Mouse (Mus musculus) hindbrain, embryonic 13.5 days (tissue): Measurements from ENCODE around the gene Gm49673. TPM values are rescaled to one million over a fixed set of nuclear protein-coding genes. Genes with fewer than 3 reads are reported as not detected.
"Not testable (repeated sequence)": the region's sequence is repeated elsewhere in the genome, so short reads cannot be mapped to it uniquely, and the experiment has no call there.

Experiments
- ATAC-seq: fragments of 200-750 bp; cut with Nextera tagmentation; 2 replicates; pipeline ENCODE4 v1.8.0; 2017; ENCODE audit warnings: moderate TSS enrichment; ENCODE audit not compliant: low FRiP score
- H3K27ac ChIP-seq: fragments of 300-500 bp; sonication (generic); 2 replicates; pipeline ENCODE4 v1.5.1; 2015; ENCODE audit warnings: inconsistent platforms, mild to moderate bottlenecking, moderate library complexity
- H3K27me3 ChIP-seq: fragments of 300-500 bp; sonication (generic); 2 replicates; pipeline ENCODE4 v1.6.1; 2015; ENCODE audit warnings: mild to moderate bottlenecking, inconsistent platforms
- H3K36me3 ChIP-seq: fragments of 300-500 bp; sonication (generic); 2 replicates; pipeline ENCODE4 v1.6.1; 2015; ENCODE audit warnings: mild to moderate bottlenecking, inconsistent platforms
- H3K4me1 ChIP-seq: fragments of 300-500 bp; sonication (generic); replicated peaks from 2 replicates; pipeline ENCODE4 v1.6.1; 2015; ENCODE audit warnings: inconsistent platforms
- H3K4me2 ChIP-seq: fragments of 300-500 bp; sonication (generic); 2 replicates; pipeline ENCODE4 v1.6.1; 2015; ENCODE audit warnings: inconsistent platforms, mild to moderate bottlenecking, moderate library complexity
- H3K4me3 ChIP-seq: fragments of 300-500 bp; sonication (generic); 2 replicates; pipeline ENCODE4 v1.5.1; 2015; ENCODE audit warnings: mild to moderate bottlenecking, inconsistent platforms
- H3K9ac ChIP-seq: fragments of 300-500 bp; sonication (generic); 2 replicates; pipeline ENCODE4 v1.6.1; 2015; ENCODE audit warnings: mild to moderate bottlenecking, inconsistent platforms
- H3K9me3 ChIP-seq: fragments of 300-500 bp; sonication (generic); 2 replicates; pipeline ENCODE4 v1.6.1; 2016; ENCODE audit warnings: inconsistent platforms
- WGBS: fragments of 180-500 bp; shearing (Covaris S2); methylation state at CpG from one replicate; pipeline ENCODE4 v1.1.7; 2015; 5-methylcytosine and 5-hydroxymethylcytosine counted together
- polyA plus RNA-seq: library from polyadenylated mRNA; unstranded; fragments of >200 nt; fragmentation: Nextera tagmentation; extraction: Ambion mirVana; gene quantifications from 2 replicates; pipeline ENCODE4 v1.2.1, GENCODE M21; 2015

The Gm49673 gene
- polyA plus RNA-seq, 1 experiment from 2014 or later, result not detected

DNA sequence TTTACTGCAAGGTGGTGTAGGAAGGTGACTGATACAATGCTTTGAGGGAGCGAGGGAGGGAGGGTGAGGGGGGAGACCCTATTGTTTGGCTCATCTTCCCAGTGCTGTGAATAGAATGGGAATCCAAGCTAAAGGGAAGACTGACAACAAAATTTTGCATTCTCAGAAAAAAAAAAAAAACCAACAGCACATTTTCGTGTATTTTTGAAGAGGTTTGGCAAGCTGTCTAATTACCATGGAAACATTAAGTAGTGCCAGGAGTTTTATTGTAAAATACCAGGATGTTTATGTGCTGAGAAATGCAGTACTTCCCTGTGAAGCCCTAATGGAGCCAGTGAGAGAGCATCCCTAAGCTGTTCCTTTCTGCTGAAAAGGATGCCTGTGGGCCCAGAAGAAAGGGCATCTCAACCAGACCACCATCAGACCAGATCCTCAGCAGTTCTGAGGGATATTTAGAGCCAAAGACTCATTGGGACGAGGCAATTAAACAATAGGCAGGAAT lies 90.9 kb downstream of the Gm49673 start:
- H3K4me3 ChIP-seq, H3K36me3 ChIP-seq, H3K4me1 ChIP-seq, H3K27me3 ChIP-seq, H3K4me2 ChIP-seq, ATAC-seq, H3K9ac ChIP-seq, H3K9me3 ChIP-seq, H3K27ac ChIP-seq: not testable (repeated sequence)
- 48% methylated on average over 2 of the region's 3 CpGs for WGBS

DNA sequence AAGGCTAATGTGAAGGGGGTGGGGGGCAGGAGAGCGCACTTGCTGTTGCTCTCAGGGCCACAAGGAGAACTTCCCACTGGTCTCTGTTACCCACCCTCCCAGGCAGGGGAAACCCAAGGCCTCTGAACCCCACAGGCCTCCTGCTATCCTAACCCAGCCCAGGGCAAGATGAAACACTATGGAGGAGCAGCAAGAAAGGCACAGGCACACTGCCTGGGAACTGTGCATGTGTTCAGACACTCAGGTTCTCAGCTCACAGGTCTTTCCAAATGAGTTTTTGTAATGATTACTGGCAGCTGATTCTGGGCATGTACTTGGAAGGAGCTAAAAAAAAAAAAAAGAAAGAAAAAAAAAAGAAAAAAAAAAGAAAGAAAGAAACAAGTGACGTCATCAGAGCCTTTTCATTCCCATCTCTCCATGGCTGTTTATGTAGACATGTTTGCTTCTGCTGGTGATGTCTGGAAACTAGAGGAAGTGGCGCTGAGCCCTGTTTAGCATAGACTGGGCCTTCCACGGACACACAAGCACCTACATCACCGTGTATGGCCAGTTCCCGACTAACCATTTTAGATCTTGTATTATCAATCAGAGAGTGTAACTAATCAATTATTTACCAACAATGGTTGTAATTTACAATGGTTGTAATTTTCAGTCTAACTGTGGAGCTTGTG lies 91.5 kb downstream of the Gm49673 start:
- ATAC-seq, H3K9ac ChIP-seq, H3K27me3 ChIP-seq, H3K9me3 ChIP-seq, H3K4me2 ChIP-seq, H3K4me1 ChIP-seq, H3K36me3 ChIP-seq, H3K27ac ChIP-seq, H3K4me3 ChIP-seq: not testable (repeated sequence)
- WGBS, result 39% methylated on average over 5 of the region's 6 CpGs

DNA sequence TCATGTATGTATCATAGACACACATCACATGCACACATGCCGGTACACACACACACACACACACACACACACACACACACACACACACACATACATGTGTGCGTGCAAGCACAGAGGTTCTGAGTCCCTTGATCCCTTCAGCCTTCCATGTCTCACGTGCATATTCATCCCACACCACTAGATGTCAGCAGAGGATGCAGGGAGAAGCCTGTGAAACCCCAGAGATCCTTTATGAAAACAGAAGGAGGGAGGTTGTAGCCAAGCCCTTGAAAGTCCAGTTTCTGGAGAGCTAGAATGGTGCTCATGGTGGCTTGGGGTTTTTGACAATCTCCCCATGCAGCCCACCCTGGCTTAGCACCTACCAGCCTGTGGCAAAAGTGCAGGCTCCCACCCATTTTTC lies 96.3 kb downstream of the Gm49673 start:
- not testable (repeated sequence) for H3K27me3 ChIP-seq, H3K36me3 ChIP-seq, H3K9me3 ChIP-seq, H3K4me1 ChIP-seq, H3K4me3 ChIP-seq, H3K4me2 ChIP-seq, H3K27ac ChIP-seq, H3K9ac ChIP-seq
- WGBS, result 34% methylated on average over 3 of the region's 3 CpGs
- peak; percentile 66; the same call in 1 of the 2 replicates for ATAC-seq

DNA sequence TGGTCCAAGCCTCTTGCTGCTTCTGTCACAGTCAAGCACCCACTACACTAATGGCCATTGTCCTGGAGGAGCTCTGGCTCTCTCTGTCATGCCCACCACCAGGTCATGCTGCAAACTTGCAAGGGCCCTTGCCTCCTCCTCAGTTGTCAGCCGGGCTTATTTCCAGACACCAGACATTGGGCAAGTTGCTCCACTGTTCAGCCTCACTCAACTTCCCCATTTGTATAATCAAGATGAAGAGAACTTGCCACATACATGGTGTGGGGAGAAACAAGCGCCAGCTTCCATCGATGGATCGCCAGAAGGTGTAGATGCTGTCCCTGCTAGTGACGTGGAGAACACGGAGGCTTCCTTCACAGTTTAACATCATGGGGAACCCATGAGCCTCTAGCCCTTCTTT lies 97.4 kb downstream of the Gm49673 start:
- not testable (repeated sequence) for H3K36me3 ChIP-seq, ATAC-seq, H3K4me1 ChIP-seq, H3K27me3 ChIP-seq, H3K9me3 ChIP-seq, H3K4me3 ChIP-seq, H3K27ac ChIP-seq, H3K4me2 ChIP-seq, H3K9ac ChIP-seq
- 94% methylated on average over 5 of the region's 6 CpGs for WGBS

DNA sequence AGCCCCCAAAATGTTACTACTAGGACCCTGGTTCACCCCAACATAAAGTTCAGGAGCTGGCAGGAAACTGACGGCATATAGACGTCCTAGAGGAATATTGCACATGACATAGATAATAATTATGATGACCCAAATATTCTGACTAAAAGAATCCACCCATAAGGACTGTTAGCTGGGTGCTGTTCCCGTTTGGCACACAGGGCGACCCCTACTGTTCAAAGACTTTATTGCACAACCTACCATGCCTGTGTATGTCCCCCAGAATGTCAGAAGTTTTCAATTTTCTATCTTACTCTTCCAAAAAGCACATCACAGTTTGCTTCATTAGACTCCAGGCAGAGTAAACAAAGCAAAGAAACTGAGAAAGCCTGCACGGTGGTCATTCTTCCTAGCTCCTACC lies 101.4 kb downstream of the Gm49673 start:
- H3K4me3 ChIP-seq, H3K4me2 ChIP-seq, H3K9me3 ChIP-seq, H3K27ac ChIP-seq, ATAC-seq, H3K9ac ChIP-seq, H3K27me3 ChIP-seq, H3K4me1 ChIP-seq, H3K36me3 ChIP-seq: not testable (repeated sequence)
- WGBS, result 3% methylated on average over 3 of the region's 5 CpGs

DNA sequence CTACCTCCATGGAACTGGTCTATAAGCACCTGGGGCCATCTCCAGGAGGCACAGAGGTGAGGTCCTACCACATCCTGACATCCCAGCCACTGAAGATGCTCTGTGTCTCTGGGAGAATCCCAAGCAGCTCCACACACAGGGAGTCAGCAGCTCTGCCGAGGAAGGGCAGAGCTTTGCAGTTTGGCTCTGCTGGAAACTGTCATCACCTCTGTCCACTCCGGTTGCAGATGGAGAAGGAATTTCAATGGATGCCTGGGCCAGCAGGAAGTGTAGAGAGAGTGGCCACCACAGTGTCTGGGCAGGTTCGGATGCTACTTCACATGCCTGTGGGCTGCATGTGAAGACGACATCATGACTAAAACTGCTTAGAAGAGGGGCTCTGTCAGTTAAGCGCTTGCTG lies 106.4 kb downstream of the Gm49673 start:
- H3K9ac ChIP-seq, H3K9me3 ChIP-seq, ATAC-seq, H3K4me3 ChIP-seq, H3K36me3 ChIP-seq, H3K27ac ChIP-seq, H3K4me2 ChIP-seq, H3K27me3 ChIP-seq, H3K4me1 ChIP-seq: not testable (repeated sequence)
- WGBS, result no CpG with 5 or more reads among the region's 5 CpGs

DNA sequence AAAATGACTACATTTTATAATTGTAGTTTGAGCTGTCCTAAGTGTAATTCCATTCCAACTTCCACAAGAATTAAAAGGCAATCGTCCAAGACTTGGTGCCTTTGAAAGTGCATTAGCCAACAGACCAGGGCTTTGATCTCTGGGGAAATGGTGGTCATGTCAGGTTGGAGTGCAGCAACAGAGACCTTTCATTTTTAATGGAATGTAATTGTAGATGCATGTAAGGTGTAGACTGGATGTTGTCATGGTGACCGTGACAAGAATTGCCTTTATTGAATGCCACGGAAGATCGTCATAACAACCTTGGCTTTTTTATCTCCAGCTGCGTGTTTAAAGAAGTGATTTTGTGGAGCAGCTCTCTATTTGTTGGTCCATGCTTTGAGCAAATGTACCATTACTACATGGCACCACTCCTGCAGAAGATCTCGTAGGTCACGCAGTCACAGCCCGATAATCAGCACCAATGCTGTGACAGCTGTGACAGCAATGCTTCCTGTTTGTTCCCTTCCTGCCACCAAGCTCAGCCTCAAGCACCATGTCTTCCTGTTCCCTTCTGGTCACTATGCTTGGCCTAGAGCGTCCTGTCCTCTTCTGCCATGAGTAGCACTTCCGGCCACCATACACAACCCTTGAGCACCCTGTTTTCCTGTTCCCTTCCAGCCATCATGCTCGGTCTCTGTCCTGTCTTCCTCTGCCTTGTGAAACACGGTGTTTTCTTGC lies 107.5 kb downstream of the Gm49673 start:
- H3K36me3 ChIP-seq, H3K4me2 ChIP-seq, H3K27ac ChIP-seq, H3K27me3 ChIP-seq, H3K4me1 ChIP-seq, H3K9me3 ChIP-seq, H3K4me3 ChIP-seq, H3K9ac ChIP-seq, ATAC-seq: not testable (repeated sequence)
- no CpG with 5 or more reads among the region's 12 CpGs for WGBS

DNA sequence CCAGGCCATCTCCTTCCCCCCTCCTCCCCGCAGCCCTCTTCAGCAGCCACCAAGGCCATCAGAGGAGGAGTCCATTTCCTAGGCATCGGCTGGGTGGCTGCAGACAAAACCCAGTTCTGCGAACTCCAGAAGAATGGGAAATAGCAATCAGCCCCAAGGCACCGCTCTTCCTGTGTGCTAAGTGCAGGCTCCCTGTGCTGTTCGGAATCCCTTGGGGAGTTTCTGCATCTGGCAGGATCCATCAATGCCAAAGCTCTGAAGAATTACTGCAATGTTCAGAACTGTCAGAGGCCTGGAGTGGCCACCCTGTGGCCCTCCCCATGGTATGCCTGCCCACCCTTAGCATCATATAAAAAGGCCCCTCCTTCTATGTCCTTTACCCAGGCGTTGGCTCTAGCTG lies 110.6 kb downstream of the Gm49673 start:
- 61% methylated on average over 3 of the region's 6 CpGs for WGBS
- H3K27me3 ChIP-seq, H3K4me2 ChIP-seq, H3K36me3 ChIP-seq, H3K9ac ChIP-seq, H3K4me3 ChIP-seq, H3K4me1 ChIP-seq, H3K27ac ChIP-seq, H3K9me3 ChIP-seq: not testable (repeated sequence)
- ATAC-seq, result 0 out of 2 replicates have a peak, but pooled peaks have one; percentile 36

Other genes with a start within 250 kb of the Gm49673 start
- 0.53 and 0.63 TPM in 2 replicates for gene Tagap, start 221.8 kb downstream of the Gm49673 start, polyA plus RNA-seq
- gene Rsph3a, start 202.2 kb downstream of the Gm49673 start, polyA plus RNA-seq, result 69.8 and 77.4 TPM in 2 replicates
- 14.9 and 15.2 TPM in 2 replicates for gene Rnaset2a, start 309 bp upstream of the Gm49673 start, polyA plus RNA-seq
- gene Fgfr1op, start 17.7 kb upstream of the Gm49673 start, polyA plus RNA-seq, result 26.6 and 28.1 TPM in 2 replicates
- not detected in 2 replicates for gene Ccr6, start 88.3 kb upstream of the Gm49673 start, polyA plus RNA-seq
- 241 and 254 TPM in 2 replicates for gene Mpc1, start 135.1 kb upstream of the Gm49673 start, polyA plus RNA-seq
- gene Sft2d1, start 163.3 kb upstream of the Gm49673 start, polyA plus RNA-seq, result 151 and 154 TPM in 2 replicates
- gene Prr18, start 189.7 kb upstream of the Gm49673 start, polyA plus RNA-seq, result 9.6 TPM in 2 replicates
- 0.38 and 0.62 TPM in 2 replicates for gene T2, start 208.2 kb upstream of the Gm49673 start, polyA plus RNA-seq